Mouse (Mus musculus) embryonic facial prominence, embryonic 10.5 days (tissue): Measurements from ENCODE around the gene Med19. TPM values are rescaled to one million over a fixed set of nuclear protein-coding genes. Genes with fewer than 3 reads are reported as not detected.
"Not testable (repeated sequence)": the region's sequence is repeated elsewhere in the genome, so short reads cannot be mapped to it uniquely, and the experiment has no call there.

Experiments used
- DNase-seq: peaks from one replicate; pipeline ENCODE4 v3.0.0-alpha.2; 2017; ENCODE audit warnings: low spot score
- H3K27ac ChIP-seq: fragments of 300-500 bp; sonication (generic); replicated peaks from 2 replicates; pipeline ENCODE4 v1.5.1; 2016; ENCODE audit warnings: mild to moderate bottlenecking
- H3K27me3 ChIP-seq: fragments of 300-500 bp; sonication (generic); replicated peaks from 2 replicates; pipeline ENCODE4 v1.6.1; 2016; ENCODE audit warnings: low read depth, mild to moderate bottlenecking; ENCODE audit not compliant: poor library complexity, severe bottlenecking
- H3K36me3 ChIP-seq: fragments of 300-500 bp; sonication (generic); replicated peaks from 2 replicates; pipeline ENCODE4 v1.6.1; 2016; ENCODE audit warnings: mild to moderate bottlenecking, moderate library complexity
- H3K4me1 ChIP-seq: fragments of 300-500 bp; sonication (generic); 2 replicates; pipeline ENCODE4 v1.6.1; 2016
- H3K4me3 ChIP-seq: fragments of 300-500 bp; sonication (generic); 2 replicates; pipeline ENCODE4 v1.5.1; 2016; ENCODE audit warnings: mild to moderate bottlenecking, moderate library complexity
- H3K9me3 ChIP-seq: fragments of 300-500 bp; sonication (generic); 2 replicates; pipeline ENCODE4 v1.6.1; 2016; ENCODE audit warnings: mild to moderate bottlenecking
- WGBS: fragments of 180-500 bp; shearing (Covaris S2); methylation state at CpG from one replicate; pipeline ENCODE4 v1.1.7; 2016; 5-methylcytosine and 5-hydroxymethylcytosine counted together
- polyA plus RNA-seq: library from polyadenylated mRNA; unstranded; fragments of >200 nt; fragmentation: Nextera tagmentation; extraction: Ambion mirVana; gene quantifications from 2 replicates; pipeline ENCODE4 v1.2.1, GENCODE M21; 2016

Gene Med19
- polyA plus RNA-seq, 1 experiment from 2014 or later: 46.4 TPM

DNA sequence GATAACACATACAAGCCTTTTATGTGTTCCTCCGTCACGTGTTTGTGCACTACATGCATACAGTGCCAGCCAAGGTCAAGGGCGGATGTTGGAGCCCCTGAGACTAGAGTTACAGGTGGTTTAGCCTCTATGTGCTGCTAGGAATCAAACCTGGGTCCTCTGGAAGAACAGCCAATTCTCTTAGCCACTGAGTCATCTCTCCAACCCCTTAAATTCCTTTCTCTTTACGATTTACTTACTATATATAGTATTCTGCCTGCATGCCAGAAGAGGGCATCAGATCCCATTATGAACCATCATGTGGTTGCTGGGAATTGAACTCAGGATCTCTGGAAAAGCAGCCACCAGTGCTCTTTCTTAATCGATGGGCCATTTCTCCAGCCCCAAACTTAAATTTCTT lies 6.7 kb upstream of the Med19 start:
- peak overlapping the region; percentile 93; the same call in 1 of the 2 replicates for H3K4me3 ChIP-seq
- H3K9me3 ChIP-seq, DNase-seq, H3K27me3 ChIP-seq, H3K27ac ChIP-seq: not testable (repeated sequence)
- H3K4me1 ChIP-seq: peaks cover 18% of the 10 kb centered on the region
- H3K36me3 ChIP-seq: peaks cover 65% of the 10 kb centered on the region
- 72% methylated on average over 4 of the region's 5 CpGs for WGBS

- Histone ChIP-seq H3K9me3 (no peaks in the 10 kb centered on the region), H3K27me3 (no peaks in the 10 kb centered on the region), H3K36me3 (peaks cover 63% of the 10 kb centered on the region), H3K27ac (peak overlapping the region; percentile 80), H3K4me3 (peak overlapping the region; percentile 73), H3K4me1 (peaks cover 25% of the 10 kb centered on the region)
- WGBS: 12% methylated on average over 22 of the region's 22 CpGs
- no peak for DNase-seq
Observed at GRCm38 (mm10) chr2:84677270-84677967, 783 bp upstream of the Med19 start.

DNA sequence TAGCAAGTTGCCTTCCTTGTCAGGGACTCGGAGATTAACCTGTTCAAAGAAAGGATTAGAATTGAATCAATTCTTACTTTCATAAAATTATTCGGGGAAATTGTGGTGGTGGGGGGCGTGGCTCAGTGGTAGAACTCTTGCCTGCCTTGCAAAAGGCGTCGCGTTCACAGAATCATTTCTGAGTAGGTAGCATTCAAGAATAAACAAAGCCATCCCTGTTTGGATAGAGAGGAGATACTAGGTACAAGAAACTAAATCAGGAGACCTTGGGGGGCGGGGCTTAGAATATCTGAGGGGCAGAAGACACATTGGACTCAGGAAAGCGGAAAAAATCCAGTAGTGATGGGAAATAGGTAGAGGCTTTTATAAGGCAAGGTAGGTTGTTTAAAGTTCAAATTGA lies 814 bp downstream of the Med19 start, which contains the start of gene Tmx2:
Gene Tmx2, minus strand, starts transcription at position 125 of the 400 bp plus-strand sequence.
- 19% methylated on average over 8 of the region's 8 CpGs for WGBS
- DNase-seq: no peak
- Histone ChIP-seq H3K27ac (peak within 1 kb of the TSS; percentile 82), H3K27me3 (no peaks in the 10 kb centered on the region), H3K9me3 (no peaks in the 10 kb centered on the region), H3K4me1 (peaks cover 25% of the 10 kb centered on the region), H3K36me3 (peaks cover 63% of the 10 kb centered on the region), H3K4me3 (peak within 1 kb of the TSS; percentile 73)

GRCm38 (mm10) chr2:84682605-84683183 lies 4.5 kb downstream of the Med19 start:
- no peak overlapping the region for H3K27ac ChIP-seq
- WGBS: 81% methylated on average over 6 of the region's 6 CpGs

GRCm38 (mm10) chr2:84688080-84688844 lies 10.1 kb downstream of the Med19 start:
- no peak for DNase-seq
- 85% methylated on average over 2 of the region's 2 CpGs for WGBS
- H3K4me3 ChIP-seq: no peak overlapping the region
- H3K36me3 ChIP-seq: peaks cover 97% of the 10 kb centered on the region
- H3K9me3 ChIP-seq: no peaks in the 10 kb centered on the region
- H3K4me1 ChIP-seq: no peaks in the 10 kb centered on the region
- H3K27me3 ChIP-seq: no peaks in the 10 kb centered on the region
- H3K27ac ChIP-seq: no peak overlapping the region

More at GRCm38 (mm10) chr2:84682605-84683183, 4.5 kb downstream of the Med19 start:
- no peak overlapping the region for H3K4me3 ChIP-seq
- H3K4me1 ChIP-seq: peaks cover 9% of the 10 kb centered on the region
- H3K9me3 ChIP-seq: no peaks in the 10 kb centered on the region
- peaks cover 75% of the 10 kb centered on the region for H3K36me3 ChIP-seq
- no peak for DNase-seq
- H3K27me3 ChIP-seq: no peaks in the 10 kb centered on the region

- DNase-seq: no peak
- Histone ChIP-seq H3K27me3 (no peaks in the 10 kb centered on the region), H3K4me3 (no peak overlapping the region), H3K4me1 (no peaks in the 10 kb centered on the region), H3K9me3 (no peaks in the 10 kb centered on the region), H3K36me3 (peaks cover 97% of the 10 kb centered on the region), H3K27ac (no peak overlapping the region)
- WGBS: 91% methylated on average over 12 of the region's 12 CpGs
Observed at GRCm38 (mm10) chr2:84690050-84690449, 11.8 kb downstream of the Med19 start.

DNA sequence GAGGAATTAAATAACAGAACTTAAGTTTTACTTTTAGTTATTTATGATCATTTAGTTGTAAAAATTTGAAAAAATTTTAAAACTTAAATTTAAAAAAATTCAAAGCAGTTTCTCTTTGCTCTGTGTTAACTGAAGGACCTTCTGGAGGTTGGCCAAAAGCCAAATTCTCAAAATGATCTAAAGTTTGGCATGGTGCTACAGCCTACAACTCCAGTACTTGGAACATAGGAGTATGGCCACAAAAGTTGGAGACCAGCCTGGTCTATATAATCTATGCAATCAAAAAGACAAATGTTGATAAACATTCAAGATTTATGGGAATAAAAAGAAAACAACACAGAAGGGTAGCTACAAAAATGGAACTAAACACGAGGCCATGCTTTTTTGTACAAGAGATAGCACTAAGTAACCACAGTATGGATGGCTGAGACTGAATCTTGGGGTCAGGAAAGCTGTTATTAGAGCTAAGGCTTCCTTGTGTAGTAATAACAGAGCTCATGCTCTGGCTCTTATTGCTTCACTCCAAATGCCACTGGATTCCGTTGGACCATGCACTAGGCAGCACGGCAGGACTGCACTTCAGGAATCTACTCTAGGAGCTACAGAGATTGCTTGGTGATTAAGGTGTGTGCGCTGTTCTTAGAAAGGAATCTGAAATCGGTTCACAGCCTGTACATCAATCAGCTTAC lies 16.9 kb downstream of the Med19 start:
- no peak overlapping the region for H3K27ac ChIP-seq
- H3K27me3 ChIP-seq: no peaks in the 10 kb centered on the region
- H3K36me3 ChIP-seq: peaks cover 98% of the 10 kb centered on the region
- no peak overlapping the region for H3K4me3 ChIP-seq
- no peak for DNase-seq
- no peaks in the 10 kb centered on the region for H3K9me3 ChIP-seq
- H3K4me1 ChIP-seq: no peaks in the 10 kb centered on the region
- 89% methylated on average over 5 of the region's 5 CpGs for WGBS

GRCm38 (mm10) chr2:84703497-84703896 lies 25.3 kb downstream of the Med19 start:
- Histone ChIP-seq H3K27ac (no peak overlapping the region), H3K27me3 (no peaks in the 10 kb centered on the region), H3K36me3 (peaks cover 94% of the 10 kb centered on the region), H3K4me1 (peaks cover 4% of the 10 kb centered on the region; the same call in 1 of the 2 replicates), H3K9me3 (no peaks in the 10 kb centered on the region), H3K4me3 (no peak overlapping the region)
- WGBS: 92% methylated on average over 1 of the region's 1 CpGs
- DNase-seq: no peak

DNA sequence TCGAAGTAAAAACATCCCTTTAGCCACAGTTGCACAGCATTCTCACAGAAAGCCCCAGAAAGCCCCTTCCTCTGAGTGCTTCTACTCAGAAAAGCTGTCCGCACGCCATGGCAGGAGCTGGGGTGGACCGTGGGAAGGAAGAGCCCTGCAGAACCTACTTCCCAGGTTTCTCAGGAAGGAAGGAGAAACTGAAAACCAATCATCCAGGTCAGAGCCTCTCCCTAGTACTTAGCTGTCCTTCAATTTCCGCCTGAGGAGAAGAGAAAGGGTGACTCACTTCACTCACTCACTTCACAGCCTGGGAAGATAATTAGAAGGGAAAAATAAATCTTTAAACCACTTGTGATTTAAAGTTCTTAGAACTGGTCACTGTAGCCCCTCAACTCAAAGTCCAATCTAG lies 26.1 kb downstream of the Med19 start:
- H3K36me3 ChIP-seq: peaks cover 94% of the 10 kb centered on the region
- 76% methylated on average over 5 of the region's 5 CpGs for WGBS

DNA sequence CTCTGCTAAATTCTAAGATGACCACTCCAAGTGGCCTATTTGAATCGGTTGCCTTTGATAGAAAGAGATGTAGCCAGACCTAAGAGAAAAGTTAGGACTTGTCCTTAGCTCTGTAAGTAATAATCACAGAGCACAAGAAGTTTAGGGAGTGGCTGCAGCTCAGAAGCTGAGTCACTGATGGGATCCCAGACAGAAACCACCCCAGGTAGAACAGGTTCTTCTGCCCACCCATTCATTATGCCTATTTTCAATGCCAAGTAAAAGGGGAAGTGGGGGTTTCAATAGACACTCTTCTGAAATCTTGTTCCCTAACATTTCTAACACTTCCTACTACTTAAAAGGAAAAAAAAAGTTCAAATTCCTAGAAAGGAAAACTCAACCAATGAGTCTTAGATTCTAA lies 27.1 kb downstream of the Med19 start:
- no peak overlapping the region for H3K4me3 ChIP-seq
- H3K9me3 ChIP-seq: no peaks in the 10 kb centered on the region
- 93% methylated on average over 1 of the region's 1 CpGs for WGBS
- no peaks in the 10 kb centered on the region for H3K27me3 ChIP-seq
- DNase-seq: no peak
- peaks cover 94% of the 10 kb centered on the region for H3K36me3 ChIP-seq
- H3K4me1 ChIP-seq: peaks cover 4% of the 10 kb centered on the region; the same call in 1 of the 2 replicates
- H3K27ac ChIP-seq: no peak overlapping the region

More for the DNA sequence above, 26.1 kb downstream of the Med19 start:
- Histone ChIP-seq H3K27ac (no peak overlapping the region), H3K9me3 (no peaks in the 10 kb centered on the region), H3K4me3 (no peak overlapping the region), H3K4me1 (peaks cover 4% of the 10 kb centered on the region; the same call in 1 of the 2 replicates), H3K27me3 (no peaks in the 10 kb centered on the region)
- DNase-seq: no peak

DNA sequence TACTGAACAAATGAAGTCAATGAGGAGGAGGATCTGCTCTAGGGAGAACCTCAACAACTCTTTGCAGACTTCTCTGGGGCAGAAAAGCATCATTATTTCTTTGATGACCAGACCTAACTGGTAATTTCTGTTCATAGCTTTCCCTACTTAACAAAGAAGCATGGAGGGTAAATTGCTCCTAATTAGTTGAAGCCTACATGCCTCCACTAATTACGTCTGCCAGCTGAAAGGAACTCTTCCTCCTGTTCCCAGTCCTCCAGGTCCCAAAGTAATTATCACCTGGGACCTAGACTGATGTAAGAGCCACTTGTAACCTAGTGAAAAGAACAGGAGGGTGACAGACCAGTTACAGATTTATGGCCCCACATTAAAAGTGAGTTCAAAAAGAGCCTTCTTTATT lies 29.3 kb downstream of the Med19 start:
- peaks cover 4% of the 10 kb centered on the region; the same call in 1 of the 2 replicates for H3K4me1 ChIP-seq
- H3K27ac ChIP-seq: no peak overlapping the region
- no peaks in the 10 kb centered on the region for H3K9me3 ChIP-seq
- no peaks in the 10 kb centered on the region for H3K27me3 ChIP-seq
- H3K36me3 ChIP-seq: peaks cover 86% of the 10 kb centered on the region
- 64% methylated on average over 1 of the region's 1 CpGs for WGBS
- no peak overlapping the region for H3K4me3 ChIP-seq
- DNase-seq: no peak

DNA sequence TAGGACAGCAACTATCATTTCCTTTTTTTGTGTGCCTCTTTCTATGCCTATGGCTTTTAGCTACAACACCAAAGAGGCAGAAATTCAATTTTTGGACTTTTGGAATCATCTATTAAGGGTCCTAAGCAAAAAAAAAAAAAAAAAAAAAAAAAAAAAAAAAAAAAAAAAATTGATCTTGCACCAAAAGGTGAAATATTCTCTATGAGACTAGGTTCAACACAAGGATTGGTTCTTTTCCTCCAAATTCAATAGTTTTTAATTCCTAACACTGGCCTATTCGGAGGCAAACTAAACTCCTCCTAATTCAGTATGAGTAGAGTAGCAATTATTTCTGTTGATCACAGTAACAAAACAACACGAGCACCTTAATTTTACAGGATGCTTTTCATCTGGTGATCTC lies 33.7 kb downstream of the Med19 start:
- WGBS: 92% methylated on average over 2 of the region's 2 CpGs
- peaks cover 26% of the 10 kb centered on the region for H3K4me1 ChIP-seq

More for the DNA sequence above, 33.7 kb downstream of the Med19 start:
- no peaks in the 10 kb centered on the region for H3K27me3 ChIP-seq
- peaks cover 45% of the 10 kb centered on the region for H3K36me3 ChIP-seq
- H3K27ac ChIP-seq: no peak overlapping the region
- no peak for DNase-seq
- H3K4me3 ChIP-seq: no peak overlapping the region
- H3K9me3 ChIP-seq: no peaks in the 10 kb centered on the region
